Mouse (Mus musculus) intestine, postnatal 0 days (tissue): ENCODE measurements at regions not wholly inside any gene's neighbourhood (a gene's known extent, or its start where the extent isn't known, plus 50 kb on each side); places are given as distances from the start of the nearest gene placed in this dataset.

Experiments used
- ATAC-seq: fragments of 200-750 bp; cut with Nextera tagmentation; 2 replicates; pipeline ENCODE4 v1.8.0; 2017; ENCODE audit warnings: mild to moderate bottlenecking, moderate TSS enrichment, moderate library complexity
- H3K27ac ChIP-seq: fragments of 300-500 bp; sonication (generic); 2 replicates; pipeline ENCODE4 v1.5.1; 2014; ENCODE audit warnings: mild to moderate bottlenecking, low read depth, low read length, moderate library complexity
- H3K27me3 ChIP-seq: fragments of 300-500 bp; sonication (generic); replicated peaks from 2 replicates; pipeline ENCODE4 v1.6.1; 2014; ENCODE audit warnings: low read length, mixed read lengths; ENCODE audit not compliant: control insufficient read depth, insufficient read depth
- H3K36me3 ChIP-seq: fragments of 300-500 bp; sonication (generic); 2 replicates; pipeline ENCODE4 v1.6.1; 2014; ENCODE audit warnings: mild to moderate bottlenecking, moderate library complexity; ENCODE audit not compliant: control insufficient read depth, insufficient read depth
- H3K4me1 ChIP-seq: fragments of 300-500 bp; sonication (generic); replicated peaks from 2 replicates; pipeline ENCODE4 v1.6.1; 2014; ENCODE audit warnings: antibody characterized with exemption, low read length, mixed read lengths; ENCODE audit not compliant: control insufficient read depth, insufficient read depth
- H3K4me2 ChIP-seq: fragments of 300-500 bp; sonication (generic); replicated peaks from 2 replicates; pipeline ENCODE4 v1.6.1; 2014; ENCODE audit warnings: low read depth, mild to moderate bottlenecking, moderate library complexity
- H3K4me3 ChIP-seq: fragments of 300-500 bp; sonication (generic); 2 replicates; pipeline ENCODE4 v1.5.1; 2014; ENCODE audit warnings: low read depth, low read length
- H3K9ac ChIP-seq: fragments of 300-500 bp; sonication (generic); 2 replicates; pipeline ENCODE4 v1.6.1; 2014; ENCODE audit warnings: mild to moderate bottlenecking, low read depth, low read length
- H3K9me3 ChIP-seq: fragments of 300-500 bp; sonication (generic); 2 replicates; pipeline ENCODE4 v1.6.1; 2016; ENCODE audit warnings: mixed run types; ENCODE audit not compliant: control insufficient read depth
- CTCF ChIP-seq: sonication (generic); IDR thresholded peaks from 2 replicates; pipeline ENCODE4 v1.5.1; 2016; ENCODE audit warnings: low read depth, mild to moderate bottlenecking, control low read depth, antibody characterized with exemption, moderate library complexity
- WGBS: fragments of 180-500 bp; shearing (Covaris S2); extraction: QIAGEN DNeasy Blood & Tissue Kit; methylation state at CpG from one replicate; pipeline ENCODE4 v1.1.7; 2014; 5-methylcytosine and 5-hydroxymethylcytosine counted together

GRCm38 (mm10) chr16:97673576-97673975 is 62.6 kb upstream of the Tmprss2 start:
- 84% methylated on average over 2 of the region's 2 CpGs for WGBS
- no peak for TF ChIP-seq CTCF
- Histone ChIP-seq H3K36me3 (no peaks in the 10 kb centered on the region), H3K27ac (no peak overlapping the region), H3K9ac (no peak overlapping the region), H3K27me3 (no peaks in the 10 kb centered on the region), H3K4me1 (0 out of 2 replicates have a peak, but pooled peaks cover 2% of the 10 kb centered on the region), H3K9me3 (no peaks in the 10 kb centered on the region), H3K4me3 (no peak overlapping the region), H3K4me2 (no peak overlapping the region)
- ATAC-seq, result no peak

- Histone ChIP-seq H3K4me3 (no peak overlapping the region), H3K9ac (no peak overlapping the region), H3K4me2 (0 out of 2 replicates have a peak overlapping the region, but pooled peaks have one; percentile 9), H3K36me3 (no peaks in the 10 kb centered on the region), H3K27ac (no peak overlapping the region), H3K27me3 (no peaks in the 10 kb centered on the region), H3K9me3 (no peaks in the 10 kb centered on the region), H3K4me1 (0 out of 2 replicates have a peak, but pooled peaks cover 7% of the 10 kb centered on the region)
- WGBS, result 45% methylated on average over 8 of the region's 8 CpGs
- TF ChIP-seq CTCF, result peak; percentile 88
- peak; percentile 88 for ATAC-seq
Observed at GRCm38 (mm10) chr16:97670131-97671038, 59.4 kb upstream of the Tmprss2 start.

- Histone ChIP-seq H3K27me3 (no peaks in the 10 kb centered on the region), H3K9ac (no peak overlapping the region), H3K27ac (no peak overlapping the region), H3K9me3 (no peaks in the 10 kb centered on the region), H3K4me2 (no peak overlapping the region), H3K36me3 (no peaks in the 10 kb centered on the region), H3K4me1 (0 out of 2 replicates have a peak, but pooled peaks cover 7% of the 10 kb centered on the region), H3K4me3 (no peak overlapping the region)
- no peak for ATAC-seq
- peak; percentile 75 for TF ChIP-seq CTCF
- 18% methylated on average over 1 of the region's 1 CpGs for WGBS
Observed at GRCm38 (mm10) chr16:97667536-97667935, 56.5 kb upstream of the Tmprss2 start.

- TF ChIP-seq CTCF, result no peak
- Histone ChIP-seq H3K4me2 (no peak overlapping the region), H3K36me3 (no peaks in the 10 kb centered on the region), H3K27ac (no peak overlapping the region), H3K9ac (no peak overlapping the region), H3K4me1 (peaks cover 10% of the 10 kb centered on the region; the same call in 1 of the 2 replicates), H3K4me3 (no peak overlapping the region), H3K27me3 (no peaks in the 10 kb centered on the region), H3K9me3 (no peaks in the 10 kb centered on the region)
- peak; percentile 68 for ATAC-seq
- 24% methylated on average over 1 of the region's 1 CpGs for WGBS
Observed at GRCm38 (mm10) chr16:97665518-97665917, 54.5 kb upstream of the Tmprss2 start.
